Comparison of ENCODE assay signal across 8 mouse cellular contexts in genomic region chr6:91741046-91741445, GRCm38 (mm10). TPM values are rescaled to one million over a fixed set of nuclear protein-coding genes. Genes with fewer than 3 reads are reported as not detected.
DNase-seq lines count a peak whose midpoint lies in the region; ATAC-seq and TF ChIP-seq lines count a peak whose summit lies in the region.

No protein-coding gene starts in this region.

- H3K27me3 ChIP-seq in ES-Bruce4 (ENCODE audit: control insufficient read depth, insufficient read depth, low read length, poor library complexity, severe bottlenecking) = no peaks in the 10 kb centered on the region
- no peaks in the 10 kb centered on the region for H3K27me3 ChIP-seq in lung, embryonic 14.5 days (ENCODE audit: insufficient read depth, low read length)
- no peaks in the 10 kb centered on the region for H3K27me3 ChIP-seq in neural tube, embryonic 15.5 days (replicated peaks)

- H3K9me3 ChIP-seq in ES-Bruce4 (replicated peaks; ENCODE audit: control insufficient read depth, insufficient read depth, low read length, poor library complexity, severe bottlenecking) = no peaks in the 10 kb centered on the region
- H3K9me3 ChIP-seq in lung, embryonic 14.5 days (ENCODE audit: low read depth, low read length) = no peaks in the 10 kb centered on the region
- no peaks in the 10 kb centered on the region for H3K9me3 ChIP-seq in neural tube, embryonic 15.5 days (replicated peaks)

- no peaks in the 10 kb centered on the region for H3K4me1 ChIP-seq in ES-Bruce4 (ENCODE audit: control insufficient read depth, insufficient read depth, low read length)
- no peaks in the 10 kb centered on the region for H3K4me1 ChIP-seq in lung, embryonic 14.5 days (ENCODE audit: insufficient read depth)
- peaks cover 14% of the 10 kb centered on the region; the same call in 1 of the 2 replicates for H3K4me1 ChIP-seq in neural tube, embryonic 15.5 days

- peak; percentile 51 for DNase-seq in 416B (ENCODE audit: low read depth)
- peak; percentile 57 for DNase-seq in cerebellum, adult 9-10 months
- peak; percentile 76 for DNase-seq in gastrocnemius, adult 18-20 months (ENCODE audit: low spot score)
- peak; percentile 70 for DNase-seq in kidney, adult 18-20 months
- DNase-seq in lung, embryonic 14.5 days = peak; percentile 82
- DNase-seq in urinary bladder, postnatal 4 days (ENCODE audit: low spot score in 2 of 2) = peak; percentile 52 to 77

- no peak for TF ChIP-seq POLR2A in ES-Bruce4 (IDR thresholded peaks at IDR 0.05; ENCODE audit: insufficient read depth, low read length)

- ATAC-seq in lung, embryonic 14.5 days (ENCODE audit: insufficient read depth) = peak; percentile 72
- peak; percentile 71; the same call in 1 of the 2 replicates for ATAC-seq in neural tube, embryonic 15.5 days (ENCODE audit: low FRiP score)

- no peak overlapping the region for H3K4me3 ChIP-seq in ES-Bruce4 (ENCODE audit: low read depth, low read length)
- H3K4me3 ChIP-seq in lung, embryonic 14.5 days (ENCODE audit: low read depth, low read length) = no peak overlapping the region
- H3K4me3 ChIP-seq in neural tube, embryonic 15.5 days (replicated peaks) = no peak overlapping the region

- peaks cover 29% of the 10 kb centered on the region for H3K36me3 ChIP-seq in ES-Bruce4 (ENCODE audit: control insufficient read depth, insufficient read depth, low read length, poor library complexity, severe bottlenecking)
- H3K36me3 ChIP-seq in lung, embryonic 14.5 days (ENCODE audit: insufficient read depth) = peaks cover 66% of the 10 kb centered on the region
- H3K36me3 ChIP-seq in neural tube, embryonic 15.5 days = peaks cover 61% of the 10 kb centered on the region

- TF ChIP-seq CTCF in ES-Bruce4 (IDR thresholded peaks at IDR 0.05; ENCODE audit: low read depth, low read length) = peak; percentile 91
- TF ChIP-seq CTCF in lung, embryonic 14.5 days (IDR thresholded peaks at IDR 0.05; ENCODE audit: low read depth) = peak; percentile 99

- no peak overlapping the region for H3K9ac ChIP-seq in ES-Bruce4 (ENCODE audit: low read depth, poor library complexity, severe bottlenecking)
- H3K9ac ChIP-seq in lung, embryonic 14.5 days = no peak overlapping the region
- no peak overlapping the region for H3K9ac ChIP-seq in neural tube, embryonic 15.5 days (replicated peaks)

- WGBS in lung, embryonic 14.5 days = 56% methylated on average over 11 of the region's 11 CpGs
- 57% methylated on average over 11 of the region's 11 CpGs for WGBS in neural tube, embryonic 15.5 days

- no peak overlapping the region for H3K27ac ChIP-seq in ES-Bruce4 (ENCODE audit: insufficient read depth, low read length)
- no peak overlapping the region for H3K27ac ChIP-seq in lung, embryonic 14.5 days (ENCODE audit: low read depth)
- H3K27ac ChIP-seq in neural tube, embryonic 15.5 days (replicated peaks) = no peak overlapping the region

- H3K4me2 ChIP-seq in lung, embryonic 14.5 days = no peak overlapping the region
- no peak overlapping the region for H3K4me2 ChIP-seq in neural tube, embryonic 15.5 days

- no peak for TF ChIP-seq EP300 in ES-Bruce4 (IDR thresholded peaks at IDR 0.05; ENCODE audit: insufficient read depth, low read depth, low read length)

RNA-seq across cellular contexts. Expression of gene Slc6a6, which starts 57.2 kb away (rescaled TPM):
- 109 and 114 TPM in 2 replicates for polyA plus RNA-seq in ES-Bruce4 (2011; ENCODE audit: insufficient read depth, insufficient read length, low read depth, missing spikeins)
- 10 to 100 TPM; 51.2 to 80.6 TPM for total RNA-seq in gastrocnemius, adult 18-20 months (2021)
- 47.6 and 50.7 TPM in 2 replicates for polyA plus RNA-seq in lung, embryonic 14.5 days (2014; fragmentation: Nextera tagmentation; extraction: Ambion mirVana)
- polyA plus RNA-seq in neural tube, embryonic 15.5 days (2015; fragmentation: Nextera tagmentation; extraction: Ambion mirVana) = 89.5 and 102 TPM in 2 replicates
